Mouse (Mus musculus): Measurements from ENCODE around the gene Col1a2.

Gene Col1a2

GRCm38 (mm10) chr6:4521031-4521430 is 16.4 kb downstream of the Col1a2 start:
- DNase-seq (ENCODE audit: low spot score in 2 of 2), result no peak

GRCm38 (mm10) chr6:4528439-4528838 is 23.8 kb downstream of the Col1a2 start:
- DNase-seq (ENCODE audit: low spot score in 2 of 2), result no peak

- DNase-seq (ENCODE audit: low spot score in 2 of 2), result no peak
These were observed 26.4 kb downstream of the Col1a2 start for GRCm38 (mm10) chr6:4530986-4531385.

GRCm38 (mm10) chr6:4532898-4533297 is 28.3 kb downstream of the Col1a2 start:
- DNase-seq (ENCODE audit: low spot score in 2 of 2), result no peak

GRCm38 (mm10) chr6:4534462-4535079 is 30.0 kb downstream of the Col1a2 start:
- DNase-seq (ENCODE audit: low spot score in 2 of 2), result no peak

GRCm38 (mm10) chr6:4541926-4542715 is 37.5 kb downstream of the Col1a2 start:
- DNase-seq (ENCODE audit: low spot score in 2 of 2), result no peak

GRCm38 (mm10) chr6:4544554-4544953 is 39.9 kb downstream of the Col1a2 start:
- peak in 1 of 2 experiments; percentile 9 for DNase-seq (ENCODE audit: low spot score in 2 of 2)

GRCm38 (mm10) chr6:4545727-4546126 is 41.1 kb downstream of the Col1a2 start:
- DNase-seq (ENCODE audit: low spot score in 2 of 2), result peak in 1 of 2 experiments; percentile 27

- no peak for DNase-seq (ENCODE audit: low spot score in 2 of 2)
These were observed 44.3 kb downstream of the Col1a2 start for GRCm38 (mm10) chr6:4548894-4549293.

- no peak for DNase-seq (ENCODE audit: low spot score in 2 of 2)
These were observed 45.4 kb downstream of the Col1a2 start for GRCm38 (mm10) chr6:4549846-4550548.

- DNase-seq (ENCODE audit: low spot score in 2 of 2), result no peak
These were observed 45.9 kb downstream of the Col1a2 start for GRCm38 (mm10) chr6:4550549-4550915.

GRCm38 (mm10) chr6:4555366-4555765 is 50.8 kb downstream of the Col1a2 start:
- no peak for DNase-seq (ENCODE audit: low spot score in 2 of 2)

- DNase-seq (ENCODE audit: low spot score in 2 of 2), result no peak
These were observed 52.5 kb downstream of the Col1a2 start for GRCm38 (mm10) chr6:4557086-4557485.

GRCm38 (mm10) chr6:4557678-4558077 is 53.1 kb downstream of the Col1a2 start:
- no peak for DNase-seq (ENCODE audit: low spot score in 2 of 2)

GRCm38 (mm10) chr6:4561156-4561555 is 56.5 kb downstream of the Col1a2 start:
- no peak for DNase-seq (ENCODE audit: low spot score in 2 of 2)

- DNase-seq (ENCODE audit: low spot score in 2 of 2), result no peak
These were observed 57.0 kb downstream of the Col1a2 start for GRCm38 (mm10) chr6:4561621-4562020.

GRCm38 (mm10) chr6:4562401-4562800 is 57.8 kb downstream of the Col1a2 start:
- no peak for DNase-seq (ENCODE audit: low spot score in 2 of 2)

- DNase-seq (ENCODE audit: low spot score in 2 of 2), result no peak
These were observed 58.9 kb downstream of the Col1a2 start for GRCm38 (mm10) chr6:4563477-4563876.

- DNase-seq (ENCODE audit: low spot score in 2 of 2), result no peak
These were observed 65.8 kb downstream of the Col1a2 start for GRCm38 (mm10) chr6:4570412-4570811.

- no peak for DNase-seq (ENCODE audit: low spot score in 2 of 2)
These were observed 73.1 kb downstream of the Col1a2 start for GRCm38 (mm10) chr6:4577756-4578155.

GRCm38 (mm10) chr6:4578343-4578742 is 73.7 kb downstream of the Col1a2 start:
- no peak for DNase-seq (ENCODE audit: low spot score in 2 of 2)

- no peak for DNase-seq (ENCODE audit: low spot score in 2 of 2)
These were observed 75.0 kb downstream of the Col1a2 start for GRCm38 (mm10) chr6:4579620-4580019.

- DNase-seq (ENCODE audit: low spot score in 2 of 2), result no peak
These were observed 78.9 kb downstream of the Col1a2 start for GRCm38 (mm10) chr6:4583485-4583884.

All from spleen, postnatal 14 days (tissue).